Mouse (Mus musculus): ENCODE data around the gene Rplp2. TPM values are rescaled to one million over a fixed set of nuclear protein-coding genes. Genes with fewer than 3 reads are reported as not detected.
A peak's percentile ranks its signal among the peaks of the same experiment; 100 is the strongest.

Rplp2 gene
- polyA plus RNA-seq, 1 experiment = 734 TPM

GRCm38 (mm10) chr7:141459301-141459711 is 12.1 kb downstream of the Rplp2 start:
- WGBS = 89% methylated on average over 17 of the region's 17 CpGs
- H3K4me3 ChIP-seq (ENCODE audit: insufficient read depth, low read depth, low read length) = no peak overlapping the region
- no peaks in the 10 kb centered on the region for H3K27me3 ChIP-seq (replicated peaks; ENCODE audit: control insufficient read depth, insufficient read depth, low read length)
- no peak for DNase-seq
- peaks cover 16% of the 10 kb centered on the region for H3K4me1 ChIP-seq (ENCODE audit: control insufficient read depth, insufficient read depth, low read length)
- H3K27ac ChIP-seq (ENCODE audit: insufficient read depth, low read depth, low read length) = no peak overlapping the region
- no peaks in the 10 kb centered on the region for H3K36me3 ChIP-seq (ENCODE audit: control insufficient read depth, insufficient read depth, low read length)
- TF ChIP-seq POLR2A (IDR thresholded peaks at IDR 0.05; ENCODE audit: low read depth, low read length) (no peak), CTCF (conservative IDR thresholded peaks at IDR 0.05; ENCODE audit: insufficient read depth, insufficient read length, low read depth, low read length) (no peak)

GRCm38 (mm10) chr7:141460001-141460390 is 12.8 kb downstream of the Rplp2 start:
- no peak overlapping the region for H3K27ac ChIP-seq (ENCODE audit: insufficient read depth, low read depth, low read length)
- no peak for TF ChIP-seq CTCF (conservative IDR thresholded peaks at IDR 0.05; ENCODE audit: insufficient read depth, insufficient read length, low read depth, low read length)
- no peaks in the 10 kb centered on the region for H3K36me3 ChIP-seq (ENCODE audit: control insufficient read depth, insufficient read depth, low read length)
- H3K4me1 ChIP-seq (ENCODE audit: control insufficient read depth, insufficient read depth, low read length) = peaks cover 13% of the 10 kb centered on the region
- H3K27me3 ChIP-seq (replicated peaks; ENCODE audit: control insufficient read depth, insufficient read depth, low read length) = no peaks in the 10 kb centered on the region
- 58% methylated on average over 5 of the region's 5 CpGs for WGBS
- no peak for DNase-seq
- H3K4me3 ChIP-seq (ENCODE audit: insufficient read depth, low read depth, low read length) = no peak overlapping the region

- no peak for TF ChIP-seq CTCF (conservative IDR thresholded peaks at IDR 0.05; ENCODE audit: insufficient read depth, insufficient read length, low read depth, low read length)
- TF ChIP-seq POLR2A (IDR thresholded peaks at IDR 0.05; ENCODE audit: low read depth, low read length) = no peak
- Histone ChIP-seq H3K27ac (ENCODE audit: insufficient read depth, low read depth, low read length) (peak within 1 kb of the TSS; percentile 44), H3K27me3 (replicated peaks; ENCODE audit: control insufficient read depth, insufficient read depth, low read length) (no peaks in the 10 kb centered on the region), H3K4me1 (ENCODE audit: control insufficient read depth, insufficient read depth, low read length) (peaks cover 13% of the 10 kb centered on the region), H3K4me3 (ENCODE audit: insufficient read depth, low read depth, low read length) (peak within 1 kb of the TSS; percentile 66), H3K36me3 (ENCODE audit: control insufficient read depth, insufficient read depth, low read length) (no peaks in the 10 kb centered on the region)
- DNase-seq = no peak
- WGBS = 72% methylated on average over 15 of the region's 15 CpGs
Measured at GRCm38 (mm10) chr7:141460391-141461113, 13.4 kb downstream of the Rplp2 start, which contains the start of gene Cracr2b. Gene Cracr2b, plus strand, starts transcription at chr7:141461094.

- DNase-seq = no peak
- Histone ChIP-seq H3K36me3 (ENCODE audit: control insufficient read depth, insufficient read depth, low read length) (no peaks in the 10 kb centered on the region), H3K27me3 (replicated peaks; ENCODE audit: control insufficient read depth, insufficient read depth, low read length) (no peaks in the 10 kb centered on the region), H3K4me3 (ENCODE audit: insufficient read depth, low read depth, low read length) (peak overlapping the region; percentile 66), H3K27ac (ENCODE audit: insufficient read depth, low read depth, low read length) (peak overlapping the region; percentile 44), H3K4me1 (ENCODE audit: control insufficient read depth, insufficient read depth, low read length) (peaks cover 10% of the 10 kb centered on the region)
- WGBS = 2% methylated on average over 59 of the region's 59 CpGs
- no peak for TF ChIP-seq POLR2A (IDR thresholded peaks at IDR 0.05; ENCODE audit: low read depth, low read length)
- no peak; the same call in 1 of the 2 replicates for TF ChIP-seq CTCF (conservative IDR thresholded peaks at IDR 0.05; ENCODE audit: insufficient read depth, insufficient read length, low read depth, low read length)
Measured at GRCm38 (mm10) chr7:141461521-141462332, 14.6 kb downstream of the Rplp2 start.

GRCm38 (mm10) chr7:141462333-141462821 is 15.2 kb downstream of the Rplp2 start:
- WGBS = 12% methylated on average over 5 of the region's 5 CpGs
- peak overlapping the region; percentile 44; the same call in 1 of the 2 replicates for H3K27ac ChIP-seq (ENCODE audit: insufficient read depth, low read depth, low read length)
- no peaks in the 10 kb centered on the region for H3K36me3 ChIP-seq (ENCODE audit: control insufficient read depth, insufficient read depth, low read length)
- peaks cover 10% of the 10 kb centered on the region for H3K4me1 ChIP-seq (ENCODE audit: control insufficient read depth, insufficient read depth, low read length)
- H3K4me3 ChIP-seq (ENCODE audit: insufficient read depth, low read depth, low read length) = peak overlapping the region; percentile 66
- no peak for TF ChIP-seq CTCF (conservative IDR thresholded peaks at IDR 0.05; ENCODE audit: insufficient read depth, insufficient read length, low read depth, low read length)
- TF ChIP-seq POLR2A (IDR thresholded peaks at IDR 0.05; ENCODE audit: low read depth, low read length) = no peak
- H3K27me3 ChIP-seq (replicated peaks; ENCODE audit: control insufficient read depth, insufficient read depth, low read length) = no peaks in the 10 kb centered on the region
- peak; percentile 88 for DNase-seq

- 62% methylated on average over 12 of the region's 12 CpGs for WGBS
- Histone ChIP-seq H3K4me3 (ENCODE audit: insufficient read depth, low read depth, low read length) (peak overlapping the region; percentile 29; the same call in 1 of the 2 replicates), H3K27me3 (replicated peaks; ENCODE audit: control insufficient read depth, insufficient read depth, low read length) (no peaks in the 10 kb centered on the region), H3K36me3 (ENCODE audit: control insufficient read depth, insufficient read depth, low read length) (no peaks in the 10 kb centered on the region), H3K4me1 (ENCODE audit: control insufficient read depth, insufficient read depth, low read length) (peaks cover 20% of the 10 kb centered on the region), H3K27ac (ENCODE audit: insufficient read depth, low read depth, low read length) (peak overlapping the region; percentile 34)
- peak; percentile 86 for DNase-seq
- TF ChIP-seq CTCF (conservative IDR thresholded peaks at IDR 0.05; ENCODE audit: insufficient read depth, insufficient read length, low read depth, low read length) (no peak), POLR2A (IDR thresholded peaks at IDR 0.05; ENCODE audit: low read depth, low read length) (no peak)
Measured at GRCm38 (mm10) chr7:141463824-141464602, 16.8 kb downstream of the Rplp2 start.
